Mouse (Mus musculus): ENCODE data around the gene Btaf1. TPM values are rescaled to one million over a fixed set of nuclear protein-coding genes. Genes with fewer than 3 reads are reported as not detected.
A peak's percentile ranks its signal among the peaks of the same experiment; 100 is the strongest.

Btaf1 gene
- total and polyA plus RNA-seq, 3 experiments, result 2.7 to 13.5 (median 12.4) TPM

DNA sequence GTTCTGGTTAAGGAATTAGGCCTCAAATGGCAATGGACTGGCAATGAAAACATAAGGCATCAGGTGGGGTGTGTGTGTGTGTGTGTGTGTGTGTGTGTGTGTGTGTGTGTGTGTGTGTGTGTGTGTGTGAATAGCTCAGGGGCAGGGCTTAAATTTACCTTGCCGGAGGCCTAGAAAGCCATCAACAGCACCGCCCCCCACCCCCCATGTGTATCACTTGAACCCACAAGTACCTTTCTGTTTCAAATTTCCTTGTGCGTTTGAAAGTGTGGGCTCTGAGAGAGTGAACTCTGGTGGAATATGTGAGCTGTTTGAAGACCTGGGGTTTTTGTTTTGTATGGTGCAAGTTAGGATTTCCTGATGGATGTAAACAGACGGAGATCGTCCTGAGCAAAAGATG lies 93.1 kb downstream of the Btaf1 start:
- H3K9ac ChIP-seq (ENCODE audit: low read depth, low read length), result no peak overlapping the region
- no peak overlapping the region for H3K4me3 ChIP-seq
- peaks cover 2% of the 10 kb centered on the region for H3K79me2 ChIP-seq (replicated peaks; ENCODE audit: control insufficient read depth, insufficient read depth, low read length)
- H3K27ac ChIP-seq, result no peak overlapping the region
- H3K27me3 ChIP-seq (ENCODE audit: control insufficient read depth, insufficient read depth, low read length), result no peaks in the 10 kb centered on the region
- TF ChIP-seq EP300 (IDR thresholded peaks at IDR 0.05; ENCODE audit: insufficient read depth, low read depth, low read length) (no peak), POLR2A (IDR thresholded peaks at IDR 0.05; ENCODE audit: insufficient read depth, low read depth, low read length) (no peak), CTCF (IDR thresholded peaks at IDR 0.05) (no peak)
- peaks cover 3% of the 10 kb centered on the region; the same call in 1 of the 2 replicates for H3K4me1 ChIP-seq (ENCODE audit: control insufficient read depth, insufficient read depth, low read length)
- WGBS, result 66% methylated on average over 5 of the region's 5 CpGs
- no peaks in the 10 kb centered on the region for H3K36me3 ChIP-seq (ENCODE audit: control insufficient read depth, insufficient read depth, low read length)
- DNase-seq, result no peak
- intact Hi-C loops (cut with DNase I), result no loop called here

DNA sequence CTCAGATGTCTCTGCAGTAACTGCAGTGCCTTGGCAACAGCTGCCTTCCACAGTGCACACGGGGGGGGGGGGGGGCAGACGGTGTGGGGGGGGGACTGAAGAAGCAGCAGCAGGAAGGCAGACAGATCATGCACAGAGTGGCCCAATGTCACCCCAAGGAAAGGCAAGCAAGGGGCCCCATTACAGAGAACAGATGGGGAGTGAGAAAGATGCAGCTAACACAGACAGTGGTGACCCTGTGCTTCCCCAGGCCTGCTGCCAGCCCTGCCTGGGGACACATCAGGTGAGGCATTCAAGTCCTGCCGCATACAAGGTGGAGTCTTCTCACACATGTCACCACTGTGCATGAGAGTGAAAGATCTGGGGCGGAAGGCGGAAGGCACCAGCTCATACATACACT lies 94.7 kb downstream of the Btaf1 start:
- peak overlapping the region; percentile 47; the same call in 1 of the 2 replicates for H3K27ac ChIP-seq

DNA sequence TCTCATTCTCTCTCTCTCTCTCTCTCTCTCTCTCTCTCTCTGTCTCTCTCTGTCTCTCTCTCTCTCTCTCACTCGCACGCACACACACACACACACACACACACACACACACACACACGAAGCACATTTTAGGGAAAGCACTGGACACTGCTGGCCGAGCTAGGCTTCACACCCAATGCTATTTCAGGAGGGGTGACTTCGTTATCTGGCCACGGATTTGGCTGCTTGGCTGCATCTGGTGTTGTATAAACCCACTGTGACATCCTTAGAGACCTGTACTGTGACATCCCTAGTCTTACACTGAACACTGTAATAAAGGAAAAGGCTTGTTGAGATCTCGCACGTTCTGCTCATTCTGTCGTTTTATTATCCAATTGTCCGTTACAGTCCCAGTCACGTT lies 95.1 kb downstream of the Btaf1 start:
- 54% methylated on average over 11 of the region's 11 CpGs for WGBS
- peaks cover 2% of the 10 kb centered on the region for H3K79me2 ChIP-seq (replicated peaks; ENCODE audit: control insufficient read depth, insufficient read depth, low read length)
- intact Hi-C loops (cut with DNase I), result no loop called here
- no peaks in the 10 kb centered on the region for H3K36me3 ChIP-seq (ENCODE audit: control insufficient read depth, insufficient read depth, low read length)
- DNase-seq, result peak in 1 of 2 experiments; percentile 47
- no peaks in the 10 kb centered on the region for H3K27me3 ChIP-seq (ENCODE audit: control insufficient read depth, insufficient read depth, low read length)
- H3K9ac ChIP-seq (ENCODE audit: low read depth, low read length), result no peak overlapping the region; the same call in 1 of the 2 replicates
- peak overlapping the region; percentile 26 for H3K27ac ChIP-seq
- peaks cover 4% of the 10 kb centered on the region; the same call in 1 of the 2 replicates for H3K4me1 ChIP-seq (ENCODE audit: control insufficient read depth, insufficient read depth, low read length)
- TF ChIP-seq EP300 (IDR thresholded peaks at IDR 0.05; ENCODE audit: insufficient read depth, low read depth, low read length) (peak; percentile 39; the same call in 1 of the 2 replicates), POLR2A (IDR thresholded peaks at IDR 0.05; ENCODE audit: insufficient read depth, low read depth, low read length) (no peak)
- no peak overlapping the region for H3K4me3 ChIP-seq

More for the DNA sequence above, 94.7 kb downstream of the Btaf1 start:
- no peaks in the 10 kb centered on the region for H3K36me3 ChIP-seq (ENCODE audit: control insufficient read depth, insufficient read depth, low read length)
- peak in 1 of 2 experiments; percentile 18 for DNase-seq
- intact Hi-C loops (cut with DNase I), result no loop called here
- no peak for TF ChIP-seq POLR2A (IDR thresholded peaks at IDR 0.05; ENCODE audit: insufficient read depth, low read depth, low read length)
- TF ChIP-seq EP300 (IDR thresholded peaks at IDR 0.05; ENCODE audit: insufficient read depth, low read depth, low read length), result no peak
- no peak for TF ChIP-seq CTCF (IDR thresholded peaks at IDR 0.05)
- H3K27me3 ChIP-seq (ENCODE audit: control insufficient read depth, insufficient read depth, low read length), result no peaks in the 10 kb centered on the region
- 54% methylated on average over 5 of the region's 5 CpGs for WGBS
- no peak overlapping the region for H3K4me3 ChIP-seq
- H3K9ac ChIP-seq (ENCODE audit: low read depth, low read length), result peak overlapping the region; percentile 5; the same call in 1 of the 2 replicates
- peaks cover 2% of the 10 kb centered on the region for H3K79me2 ChIP-seq (replicated peaks; ENCODE audit: control insufficient read depth, insufficient read depth, low read length)
- peaks cover 3% of the 10 kb centered on the region; the same call in 1 of the 2 replicates for H3K4me1 ChIP-seq (ENCODE audit: control insufficient read depth, insufficient read depth, low read length)

DNA sequence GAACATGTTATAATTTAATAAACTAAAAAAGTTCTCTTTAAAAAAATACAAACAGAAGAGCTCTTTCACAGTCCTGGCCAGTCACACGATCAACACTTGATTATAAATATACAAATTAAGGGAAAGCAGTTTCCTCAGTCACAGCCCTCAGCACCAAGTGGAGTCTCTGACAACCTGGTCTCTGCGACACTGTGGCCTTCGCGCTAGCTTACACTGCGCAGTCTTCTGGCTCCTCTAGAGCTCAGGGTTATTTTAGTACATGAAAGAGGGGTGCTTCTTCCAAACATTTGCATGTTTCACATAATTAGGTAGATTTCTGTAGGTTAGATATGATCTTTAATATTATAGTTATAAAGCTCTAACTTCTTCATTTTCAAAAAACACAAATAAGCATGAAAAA lies 96.3 kb downstream of the Btaf1 start:
- Histone ChIP-seq H3K27me3 (ENCODE audit: control insufficient read depth, insufficient read depth, low read length) (no peaks in the 10 kb centered on the region), H3K36me3 (ENCODE audit: control insufficient read depth, insufficient read depth, low read length) (no peaks in the 10 kb centered on the region), H3K4me3 (no peak overlapping the region), H3K79me2 (replicated peaks; ENCODE audit: control insufficient read depth, insufficient read depth, low read length) (peaks cover 2% of the 10 kb centered on the region), H3K27ac (no peak overlapping the region), H3K4me1 (ENCODE audit: control insufficient read depth, insufficient read depth, low read length) (peaks cover 12% of the 10 kb centered on the region), H3K9ac (ENCODE audit: low read depth, low read length) (no peak overlapping the region)
- WGBS, result 74% methylated on average over 5 of the region's 5 CpGs
- TF ChIP-seq EP300 (IDR thresholded peaks at IDR 0.05; ENCODE audit: insufficient read depth, low read depth, low read length) (no peak), CTCF (IDR thresholded peaks at IDR 0.05) (no peak), POLR2A (IDR thresholded peaks at IDR 0.05; ENCODE audit: insufficient read depth, low read depth, low read length) (no peak)
- intact Hi-C loops (cut with DNase I), result no loop called here
- no peak for DNase-seq

- intact Hi-C loops (cut with DNase I), result no loop called here
- Histone ChIP-seq H3K79me2 (replicated peaks; ENCODE audit: control insufficient read depth, insufficient read depth, low read length) (peaks cover 2% of the 10 kb centered on the region), H3K27me3 (ENCODE audit: control insufficient read depth, insufficient read depth, low read length) (no peaks in the 10 kb centered on the region), H3K27ac (peak overlapping the region; percentile 28; the same call in 1 of the 2 replicates), H3K36me3 (ENCODE audit: control insufficient read depth, insufficient read depth, low read length) (no peaks in the 10 kb centered on the region), H3K4me3 (no peak overlapping the region), H3K9ac (ENCODE audit: low read depth, low read length) (no peak overlapping the region), H3K4me1 (ENCODE audit: control insufficient read depth, insufficient read depth, low read length) (peaks cover 11% of the 10 kb centered on the region)
- TF ChIP-seq EP300 (IDR thresholded peaks at IDR 0.05; ENCODE audit: insufficient read depth, low read depth, low read length), result no peak
- no peak for TF ChIP-seq POLR2A (IDR thresholded peaks at IDR 0.05; ENCODE audit: insufficient read depth, low read depth, low read length)
- no peak for TF ChIP-seq CTCF (IDR thresholded peaks at IDR 0.05)
- peak; percentile 29 to 39 for DNase-seq
- 50% methylated on average over 13 of the region's 13 CpGs for WGBS
Measured at GRCm38 (mm10) chr19:37025839-37026319, 100.0 kb downstream of the Btaf1 start.

- DNase-seq, result peak in 1 of 2 experiments; percentile 29
- Histone ChIP-seq H3K9ac (ENCODE audit: low read depth, low read length) (no peak overlapping the region), H3K79me2 (replicated peaks; ENCODE audit: control insufficient read depth, insufficient read depth, low read length) (peaks cover 2% of the 10 kb centered on the region), H3K4me3 (no peak overlapping the region), H3K4me1 (ENCODE audit: control insufficient read depth, insufficient read depth, low read length) (peaks cover 9% of the 10 kb centered on the region), H3K27ac (peak overlapping the region; percentile 28; the same call in 1 of the 2 replicates), H3K27me3 (ENCODE audit: control insufficient read depth, insufficient read depth, low read length) (no peaks in the 10 kb centered on the region), H3K36me3 (ENCODE audit: control insufficient read depth, insufficient read depth, low read length) (no peaks in the 10 kb centered on the region)
- intact Hi-C loops (cut with DNase I), result no loop called here
- TF ChIP-seq POLR2A (IDR thresholded peaks at IDR 0.05; ENCODE audit: insufficient read depth, low read depth, low read length), result no peak
- TF ChIP-seq EP300 (IDR thresholded peaks at IDR 0.05; ENCODE audit: insufficient read depth, low read depth, low read length), result no peak
- TF ChIP-seq CTCF (IDR thresholded peaks at IDR 0.05), result no peak
- WGBS, result 32% methylated on average over 11 of the region's 11 CpGs
Measured at GRCm38 (mm10) chr19:37026408-37026807, 100.5 kb downstream of the Btaf1 start.
